Mouse (Mus musculus) kidney, adult 2 months (tissue): ENCODE data around the gene Pbx3. TPM values are rescaled to one million over a fixed set of nuclear protein-coding genes. Genes with fewer than 3 reads are reported as not detected.

Experiments
- DNase-seq: peaks from one replicate; pipeline ENCODE4 v3.0.0; 2021
- H3K27ac ChIP-seq: fragments of 200-500 bp; 2 replicates; pipeline ENCODE4 v1.5.1; 2012; ENCODE audit warnings: low read depth, low read length, control low read depth, inconsistent platforms; ENCODE audit not compliant: insufficient read depth
- H3K27me3 ChIP-seq: fragments of 200-500 bp; replicated peaks from 2 replicates; pipeline ENCODE4 v1.6.1; 2012; ENCODE audit warnings: mild to moderate bottlenecking, moderate library complexity, low read length, inconsistent platforms; ENCODE audit not compliant: control insufficient read depth, insufficient read depth
- H3K36me3 ChIP-seq: fragments of 200-500 bp; 2 replicates; pipeline ENCODE4 v1.6.1; 2012; ENCODE audit warnings: mild to moderate bottlenecking, moderate library complexity, low read length, inconsistent platforms; ENCODE audit not compliant: control insufficient read depth, insufficient read depth
- H3K4me1 ChIP-seq: fragments of 200-500 bp; 2 replicates; pipeline ENCODE4 v1.6.1; 2011; ENCODE audit warnings: low read length; ENCODE audit not compliant: control insufficient read depth, insufficient read depth
- H3K4me3 ChIP-seq: fragments of 200-500 bp; 2 replicates; pipeline ENCODE4 v1.5.1; 2011; ENCODE audit warnings: mild to moderate bottlenecking, low read depth, low read length, control low read depth; ENCODE audit not compliant: insufficient read depth
- CTCF ChIP-seq: fragments of 200-500 bp; conservative IDR thresholded peaks from 2 replicates; pipeline ENCODE4 v1.5.1; 2011; ENCODE audit warnings: low read depth, mild to moderate bottlenecking, control low read depth, low read length, moderate library complexity, mixed read lengths; ENCODE audit not compliant: insufficient read depth, insufficient read length
- POLR2A ChIP-seq: fragments of 200-500 bp; IDR thresholded peaks from one replicate; pipeline ENCODE4 v1.6.1; 2011; ENCODE audit warnings: low read depth, low read length, control low read depth
- WGBS: fragments of 180-500 bp; shearing (Covaris S2); methylation state at CpG from one replicate; pipeline ENCODE4 v1.1.7; 2018; 5-methylcytosine and 5-hydroxymethylcytosine counted together
- polyA plus RNA-seq: library from polyadenylated mRNA; depleted of rRNA; stranded (reverse); fragments of >200 nt; gene quantifications from 2 replicates; pipeline ENCODE4 v1.2.3, GENCODE M21; 2012

Gene Pbx3
- polyA plus RNA-seq, 1 experiment = 5.6 TPM

- DNase-seq = no peak
- Histone ChIP-seq H3K4me1 (no peaks in the 10 kb centered on the region), H3K27ac (no peak overlapping the region), H3K4me3 (no peak overlapping the region), H3K27me3 (no peaks in the 10 kb centered on the region), H3K36me3 (no peaks in the 10 kb centered on the region)
- 100% methylated on average over 1 of the region's 1 CpGs for WGBS
- TF ChIP-seq CTCF (no peak), POLR2A (no peak)
Measured at GRCm38 (mm10) chr2:34289726-34290125, 83.2 kb downstream of the Pbx3 start.

- TF ChIP-seq CTCF (no peak), POLR2A (no peak)
Measured at GRCm38 (mm10) chr2:34284239-34284638, 88.7 kb downstream of the Pbx3 start.

GRCm38 (mm10) chr2:34280996-34281395 is 91.9 kb downstream of the Pbx3 start:
- DNase-seq = no peak
- Histone ChIP-seq H3K36me3 (no peaks in the 10 kb centered on the region), H3K27ac (no peak overlapping the region), H3K4me1 (no peaks in the 10 kb centered on the region), H3K4me3 (no peak overlapping the region), H3K27me3 (no peaks in the 10 kb centered on the region)
- TF ChIP-seq CTCF = no peak
- TF ChIP-seq POLR2A = no peak
- WGBS = 89% methylated on average over 3 of the region's 3 CpGs

More at GRCm38 (mm10) chr2:34284239-34284638, 88.7 kb downstream of the Pbx3 start:
- Histone ChIP-seq H3K4me1 (no peaks in the 10 kb centered on the region), H3K27me3 (no peaks in the 10 kb centered on the region), H3K27ac (no peak overlapping the region), H3K4me3 (no peak overlapping the region), H3K36me3 (no peaks in the 10 kb centered on the region)
- WGBS = 89% methylated on average over 2 of the region's 2 CpGs
- DNase-seq = no peak

GRCm38 (mm10) chr2:34279726-34280125 is 93.2 kb downstream of the Pbx3 start:
- Histone ChIP-seq H3K36me3 (no peaks in the 10 kb centered on the region), H3K27ac (no peak overlapping the region), H3K27me3 (no peaks in the 10 kb centered on the region), H3K4me1 (no peaks in the 10 kb centered on the region), H3K4me3 (no peak overlapping the region)
- DNase-seq = no peak
- TF ChIP-seq POLR2A (no peak), CTCF (no peak)
- WGBS = 83% methylated on average over 6 of the region's 6 CpGs

GRCm38 (mm10) chr2:34275630-34276193 is 97.2 kb downstream of the Pbx3 start:
- no peak overlapping the region for H3K27ac ChIP-seq
- DNase-seq = no peak
- H3K4me3 ChIP-seq = no peak overlapping the region
- WGBS = 89% methylated on average over 10 of the region's 10 CpGs
- H3K27me3 ChIP-seq = no peaks in the 10 kb centered on the region
- no peaks in the 10 kb centered on the region for H3K4me1 ChIP-seq
- TF ChIP-seq CTCF (no peak), POLR2A (no peak)
- H3K36me3 ChIP-seq = no peaks in the 10 kb centered on the region

GRCm38 (mm10) chr2:34262046-34262445 is 110.9 kb downstream of the Pbx3 start:
- Histone ChIP-seq H3K27ac (no peak overlapping the region), H3K36me3 (no peaks in the 10 kb centered on the region), H3K4me1 (no peaks in the 10 kb centered on the region), H3K4me3 (no peak overlapping the region), H3K27me3 (no peaks in the 10 kb centered on the region)
- TF ChIP-seq POLR2A = no peak
- no peak for TF ChIP-seq CTCF
- no peak for DNase-seq

GRCm38 (mm10) chr2:34260653-34261076 is 112.3 kb downstream of the Pbx3 start:
- H3K36me3 ChIP-seq = no peaks in the 10 kb centered on the region
- H3K27ac ChIP-seq = no peak overlapping the region
- 86% methylated on average over 4 of the region's 4 CpGs for WGBS
- TF ChIP-seq POLR2A (no peak), CTCF (no peak)
- no peaks in the 10 kb centered on the region for H3K27me3 ChIP-seq
- H3K4me3 ChIP-seq = no peak overlapping the region
- no peaks in the 10 kb centered on the region for H3K4me1 ChIP-seq
- no peak for DNase-seq
